Mouse (Mus musculus) adrenal gland, postnatal 14 days (tissue): ENCODE data around the gene Zfp385c. TPM values are rescaled to one million over a fixed set of nuclear protein-coding genes. Genes with fewer than 3 reads are reported as not detected.
"Not testable (repeated sequence)": the region's sequence is repeated elsewhere in the genome, so short reads cannot be mapped to it uniquely, and the experiment has no call there.

ENCODE experiments used
- DNase-seq: peaks from one replicate; pipeline ENCODE4 v3.0.0; 2021; ENCODE audit warnings: mixed read lengths
- total RNA-seq: library from RNA; stranded (reverse); gene quantifications from 2 replicates; pipeline ENCODE4 v1.2.3, GENCODE M21; 2021

The Zfp385c gene
- total RNA-seq, 1 experiment from 2014 or later = not detected

- no peak for DNase-seq
Measured at GRCm38 (mm10) chr11:100688443-100688842, 3.8 kb downstream of the Zfp385c start.

- no peak for DNase-seq
Measured at GRCm38 (mm10) chr11:100687265-100687664, 5.0 kb downstream of the Zfp385c start.

- DNase-seq = no peak
Measured at GRCm38 (mm10) chr11:100685371-100685770, 6.9 kb downstream of the Zfp385c start.

- DNase-seq = no peak
Measured at GRCm38 (mm10) chr11:100684084-100684483, 8.2 kb downstream of the Zfp385c start.

GRCm38 (mm10) chr11:100682526-100682925, 9.7 kb downstream of the Zfp385c start:
- no peak for DNase-seq

GRCm38 (mm10) chr11:100681826-100682225, 10.4 kb downstream of the Zfp385c start:
- no peak for DNase-seq

GRCm38 (mm10) chr11:100677810-100678209, 14.4 kb downstream of the Zfp385c start:
- DNase-seq = no peak

GRCm38 (mm10) chr11:100673169-100673568, 19.1 kb downstream of the Zfp385c start:
- peak; percentile 74 for DNase-seq

- no peak for DNase-seq
Measured at GRCm38 (mm10) chr11:100671956-100672355, 20.3 kb downstream of the Zfp385c start.

- DNase-seq = no peak
Measured at GRCm38 (mm10) chr11:100671049-100671448, 21.2 kb downstream of the Zfp385c start.

- DNase-seq = peak; percentile 41
Measured at GRCm38 (mm10) chr11:100659806-100660205, 32.4 kb downstream of the Zfp385c start.

- DNase-seq = no peak
Measured at GRCm38 (mm10) chr11:100656458-100656857, 35.8 kb downstream of the Zfp385c start.

- not testable (repeated sequence) for DNase-seq
Measured at GRCm38 (mm10) chr11:100655589-100655988, 36.7 kb downstream of the Zfp385c start.

GRCm38 (mm10) chr11:100651748-100652147, 40.5 kb downstream of the Zfp385c start:
- peak; percentile 67 for DNase-seq

- no peak for DNase-seq
Measured at GRCm38 (mm10) chr11:100651205-100651604, 41.0 kb downstream of the Zfp385c start.

- no peak for DNase-seq
Measured at GRCm38 (mm10) chr11:100648405-100648804, 43.9 kb downstream of the Zfp385c start.

- peak; percentile 74 for DNase-seq
Measured at GRCm38 (mm10) chr11:100646265-100646664, 46.0 kb downstream of the Zfp385c start.

- DNase-seq = no peak
Measured at GRCm38 (mm10) chr11:100643612-100644575, 48.4 kb downstream of the Zfp385c start.

GRCm38 (mm10) chr11:100640159-100640906, 51.9 kb downstream of the Zfp385c start:
- peak; percentile 69 for DNase-seq

GRCm38 (mm10) chr11:100634530-100634929, 57.7 kb downstream of the Zfp385c start:
- DNase-seq = no peak

GRCm38 (mm10) chr11:100628862-100629352, 63.3 kb downstream of the Zfp385c start:
- peak; percentile 16 for DNase-seq

- DNase-seq = no peak
Measured at GRCm38 (mm10) chr11:100628056-100628455, 64.2 kb downstream of the Zfp385c start.

GRCm38 (mm10) chr11:100626701-100627195, 65.5 kb downstream of the Zfp385c start:
- peak; percentile 91 for DNase-seq
